Mouse (Mus musculus) kidney, postnatal 10 days (tissue): ENCODE results near the gene Rasip1.

Experiments used
- DNase-seq: peaks from one replicate; pipeline ENCODE4 v3.0.0; 2021; ENCODE audit warnings: mixed read lengths

The Rasip1 gene

DNA sequence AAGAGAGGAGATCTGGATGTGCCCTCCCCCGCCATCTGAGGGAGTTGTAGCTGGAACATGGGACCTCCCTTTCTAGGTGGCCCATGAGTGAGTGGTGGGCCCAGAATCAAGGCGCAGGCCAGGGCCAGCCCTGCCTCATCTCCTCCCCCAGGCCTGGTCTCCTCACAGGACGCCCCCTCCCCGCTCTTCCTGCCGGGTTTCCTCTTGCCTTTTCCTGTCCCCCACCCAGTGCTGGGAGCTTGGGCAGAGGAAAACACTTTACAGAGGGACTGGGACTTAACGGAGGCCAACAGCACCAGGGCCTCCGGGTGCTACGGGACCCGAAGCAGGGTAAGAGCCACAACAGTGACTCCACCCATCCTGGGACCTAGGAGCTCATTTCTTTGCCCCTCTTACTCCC is at the start of gene Rasip1:
TSS of gene Rasip1 (plus strand) at position 228 of the 400 bp plus-strand sequence.
- peak; percentile 75 for DNase-seq

DNA sequence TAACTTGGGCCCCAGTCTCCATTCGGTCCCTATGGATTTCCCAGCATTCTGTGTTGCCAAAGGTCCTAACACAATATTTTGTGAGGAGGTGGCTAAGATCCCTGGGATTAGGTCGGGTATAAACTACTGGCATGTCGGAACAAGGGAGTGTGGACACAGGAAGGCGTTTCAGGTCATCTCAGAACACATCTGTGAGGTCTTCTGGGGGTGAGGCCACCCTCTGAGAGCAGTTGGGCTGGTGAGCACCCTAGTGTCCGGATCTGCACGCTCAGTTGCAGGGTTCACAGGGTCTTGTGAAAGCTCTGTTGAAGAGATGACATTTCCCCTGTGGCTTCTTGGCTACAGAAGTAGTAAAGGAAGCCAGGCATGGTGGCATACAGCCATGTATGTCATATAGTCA is 41.4 kb upstream of the Rasip1 start:
- no peak for DNase-seq

DNA sequence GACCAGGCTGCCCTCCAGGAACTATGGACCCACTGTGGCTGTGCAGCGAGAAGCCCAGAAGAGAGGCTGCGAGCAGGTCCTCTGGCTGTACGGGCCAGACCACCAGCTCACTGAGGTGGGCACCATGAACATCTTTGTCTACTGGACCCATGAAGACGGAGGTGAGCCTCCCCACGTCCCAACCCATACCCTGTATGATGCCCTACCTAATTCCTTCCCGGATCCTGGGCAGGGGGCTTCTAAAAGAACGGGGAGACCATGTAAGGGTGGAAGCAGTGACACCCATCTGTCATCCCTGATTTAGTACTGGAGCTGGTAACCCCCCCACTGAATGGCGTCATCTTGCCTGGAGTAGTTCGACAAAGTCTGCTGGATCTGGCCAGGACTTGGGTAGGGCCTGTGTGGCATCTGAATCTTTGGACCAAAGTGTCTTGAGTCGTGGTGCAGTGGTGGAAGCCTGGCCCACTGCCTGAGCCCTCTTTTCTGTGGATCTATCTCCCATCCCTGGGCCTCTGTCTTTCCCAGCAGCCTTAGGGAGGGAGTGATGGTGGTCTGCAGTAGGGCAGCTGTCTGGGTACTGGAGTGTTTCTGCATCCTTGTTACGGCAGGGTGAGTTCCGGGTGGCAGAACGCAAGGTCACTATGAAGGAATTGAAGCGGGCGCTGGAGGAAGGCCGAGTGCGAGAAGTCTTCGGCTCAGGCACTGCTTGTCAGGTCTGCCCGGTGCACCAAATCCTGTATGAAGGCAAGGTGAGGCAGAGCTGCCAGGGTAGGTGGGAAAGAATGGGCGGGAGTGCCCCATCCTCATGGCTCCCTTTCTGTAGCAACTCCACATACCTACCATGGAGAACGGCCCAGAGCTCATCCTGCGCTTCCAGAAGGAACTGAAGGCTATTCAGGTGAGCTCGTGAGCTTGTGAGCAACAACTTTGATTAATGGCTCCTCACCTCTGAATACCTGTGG is 39.4 kb upstream of the Rasip1 start:
- no peak for DNase-seq

DNA sequence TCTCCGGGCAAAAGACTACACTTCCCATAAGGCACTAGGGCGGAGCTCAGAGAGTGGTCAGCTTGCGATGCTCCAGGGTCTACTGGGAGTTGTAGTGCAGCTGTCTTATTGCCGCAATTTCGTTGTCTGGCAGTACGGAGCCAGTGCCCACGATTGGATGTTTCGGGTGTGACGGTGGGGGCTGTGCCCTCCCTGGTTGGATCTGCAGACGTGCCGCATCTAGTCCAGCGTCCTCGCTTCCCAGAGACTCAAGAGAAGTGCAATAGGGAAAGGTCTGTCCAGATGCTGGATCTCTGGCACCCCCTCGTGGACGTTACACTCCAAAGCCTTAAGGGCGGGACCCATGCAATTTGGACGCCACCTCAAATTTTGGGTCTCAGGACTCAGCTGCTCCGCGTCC is 38.1 kb upstream of the Rasip1 start:
- peak; percentile 95 for DNase-seq

DNA sequence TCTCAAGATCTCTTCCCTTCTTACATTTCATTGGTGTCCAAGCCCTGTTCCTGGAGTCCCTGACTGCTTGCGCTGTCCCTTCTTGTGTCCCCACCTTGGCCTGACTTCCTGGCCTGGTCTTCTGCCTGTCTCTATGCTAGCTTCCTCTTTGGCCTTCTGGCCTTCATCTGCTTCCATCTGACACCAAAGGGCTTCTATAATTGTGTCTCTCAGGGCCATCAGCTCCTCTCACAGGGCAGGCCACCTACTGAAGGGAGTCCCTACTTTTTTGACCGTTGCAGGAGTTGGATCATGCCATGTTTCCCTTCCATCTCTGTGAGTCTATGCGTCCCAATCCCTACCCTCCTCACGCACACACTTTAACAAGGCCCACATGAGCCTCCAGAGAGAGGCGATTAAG is 37.4 kb upstream of the Rasip1 start:
- DNase-seq = no peak

DNA sequence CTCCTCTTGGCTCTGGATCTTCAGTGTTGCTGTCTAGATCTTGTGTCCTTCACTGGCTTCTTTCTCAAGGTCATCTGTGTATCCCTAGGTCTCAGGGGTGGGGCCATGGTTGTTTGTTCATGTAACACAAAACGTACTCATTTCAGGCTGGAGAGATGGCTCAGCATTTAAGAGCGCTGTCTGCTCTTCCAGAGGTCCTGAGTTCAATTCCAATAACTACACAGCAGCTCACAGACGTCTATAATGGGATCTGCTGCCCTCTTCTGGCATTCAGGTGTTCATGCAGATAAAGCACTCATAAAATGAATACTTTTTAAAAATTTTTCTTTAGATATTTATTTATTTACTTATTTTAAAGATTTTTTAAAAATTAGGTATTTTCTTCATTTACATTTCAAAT is 36.4 kb upstream of the Rasip1 start:
- DNase-seq = no peak

DNA sequence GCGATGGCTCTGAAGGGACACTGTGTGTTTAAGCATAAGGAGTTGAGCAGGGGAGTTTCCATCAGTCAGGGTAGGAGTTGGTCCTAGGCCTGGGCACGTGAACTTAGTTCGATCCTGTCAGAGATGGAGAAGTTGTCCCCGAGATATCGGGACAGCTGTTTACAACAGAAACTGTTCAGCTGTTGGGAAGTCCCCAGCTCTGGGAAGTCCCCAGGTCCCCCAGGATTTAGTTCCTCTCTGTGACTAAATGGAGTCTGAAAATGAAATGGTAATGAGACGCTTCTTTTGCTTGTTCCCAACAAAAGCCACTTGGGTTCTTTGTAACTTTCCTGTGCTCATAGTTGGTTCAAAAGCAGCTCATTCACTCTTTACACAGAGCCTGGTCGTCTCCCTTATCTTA is 35.4 kb upstream of the Rasip1 start:
- DNase-seq = no peak

DNA sequence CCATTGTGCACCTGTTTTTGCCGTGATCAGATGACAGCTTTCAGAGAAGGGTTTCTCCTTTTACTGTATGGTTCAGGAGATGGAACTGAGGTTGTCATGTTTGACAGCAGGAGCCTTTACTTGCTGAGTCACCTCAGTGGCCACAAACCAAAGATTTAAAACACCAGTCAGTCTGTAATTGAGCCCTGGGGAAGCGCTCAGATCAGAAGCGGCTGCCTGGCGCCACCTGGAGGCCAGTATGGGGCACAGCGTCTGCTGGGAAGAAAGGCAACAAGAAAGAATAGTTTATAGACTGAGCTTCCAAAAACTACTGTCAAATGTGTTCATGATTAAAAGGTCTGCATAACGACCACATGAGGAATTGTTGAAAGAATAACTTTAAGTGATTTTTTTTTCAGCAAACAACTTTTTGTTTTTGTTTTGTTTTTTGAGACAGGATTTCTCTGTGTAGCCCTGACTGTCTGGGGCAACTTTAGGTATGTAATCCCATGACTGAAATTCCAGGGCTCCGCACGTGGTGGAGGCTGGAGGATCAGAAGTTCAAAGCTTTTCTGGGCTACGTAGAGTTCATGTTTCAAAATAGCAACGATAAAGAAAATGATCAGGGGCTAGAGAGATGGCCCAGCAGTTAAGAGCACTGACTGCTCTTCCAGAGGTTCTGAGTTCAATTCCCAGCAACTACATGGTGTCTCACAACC is 34.0 kb upstream of the Rasip1 start:
- peak; percentile 84 for DNase-seq

DNA sequence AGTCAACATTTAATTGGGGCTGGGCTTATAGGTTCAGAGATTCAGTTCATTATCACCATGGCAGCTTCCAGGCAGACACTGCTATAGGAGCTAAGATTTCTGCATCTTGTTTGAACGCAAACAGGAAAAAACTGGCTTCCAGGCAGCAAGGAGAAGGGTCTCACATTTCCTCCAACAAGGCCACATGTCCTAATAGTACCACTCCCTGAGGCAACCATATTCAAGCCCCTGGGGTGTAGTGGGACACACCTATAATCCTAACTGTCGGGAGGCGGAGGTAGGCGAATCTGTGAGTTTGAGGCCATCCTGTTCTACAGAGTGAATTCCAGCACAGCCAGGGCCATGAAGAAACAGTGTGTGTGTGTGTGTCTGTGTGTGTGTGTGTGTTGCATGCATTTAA is 32.1 kb upstream of the Rasip1 start:
- no peak for DNase-seq

DNA sequence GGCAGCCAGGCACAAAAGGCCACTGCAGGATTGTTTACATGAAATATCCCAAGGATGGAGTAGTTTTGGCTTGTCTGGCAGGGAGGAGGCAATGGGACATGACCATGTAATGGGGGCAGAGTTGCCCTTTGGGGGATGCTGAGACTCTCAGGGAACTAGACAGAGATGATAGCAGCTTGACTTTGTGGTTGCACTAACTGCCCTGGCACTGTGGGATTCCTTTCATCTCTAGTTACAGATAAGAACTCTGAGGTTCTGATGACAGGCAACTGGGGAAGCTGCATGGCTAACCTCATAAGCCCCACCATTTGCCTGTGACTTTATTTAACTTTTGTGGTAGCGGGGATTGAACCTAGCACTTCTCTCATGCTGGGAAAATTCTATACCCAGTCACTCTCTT is 31.2 kb upstream of the Rasip1 start:
- DNase-seq = no peak

DNA sequence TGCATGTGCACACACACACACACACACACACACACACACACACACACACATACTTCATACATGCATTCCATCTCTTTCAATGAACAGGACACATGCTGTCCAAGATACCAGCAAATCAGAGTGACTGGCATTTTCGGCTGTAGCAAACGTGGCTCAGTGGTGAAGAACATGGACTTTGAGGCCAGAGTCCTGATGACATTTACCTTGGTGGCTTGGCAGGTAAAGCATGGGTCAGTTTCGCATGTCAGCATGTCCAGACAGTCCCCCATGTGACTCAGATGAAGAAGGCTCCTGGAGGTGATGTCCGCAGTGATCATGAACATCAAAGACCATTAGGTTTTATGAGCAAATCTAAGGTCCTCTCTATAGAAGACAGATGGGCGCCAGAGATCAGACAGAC is 30.3 kb upstream of the Rasip1 start:
- DNase-seq = no peak

DNA sequence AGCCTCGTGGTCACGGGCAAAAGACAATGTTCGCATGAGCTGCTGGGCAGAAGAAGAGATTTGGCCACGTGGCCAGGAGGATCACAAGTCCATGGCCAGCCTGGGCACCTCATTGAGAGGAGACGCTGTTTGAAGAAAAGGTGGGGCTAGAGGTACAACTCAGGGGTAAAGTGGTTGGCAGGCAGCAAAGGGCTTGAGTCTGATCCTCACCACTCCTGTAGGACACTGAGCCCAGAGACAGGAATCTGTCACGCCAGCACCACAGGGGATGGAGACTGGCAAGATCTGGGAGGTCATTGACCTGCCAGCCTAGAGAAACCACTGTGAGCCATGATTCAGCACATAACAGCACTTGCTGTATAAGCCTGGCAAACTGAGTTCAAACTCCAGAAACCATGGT is 29.8 kb upstream of the Rasip1 start:
- DNase-seq = no peak

DNA sequence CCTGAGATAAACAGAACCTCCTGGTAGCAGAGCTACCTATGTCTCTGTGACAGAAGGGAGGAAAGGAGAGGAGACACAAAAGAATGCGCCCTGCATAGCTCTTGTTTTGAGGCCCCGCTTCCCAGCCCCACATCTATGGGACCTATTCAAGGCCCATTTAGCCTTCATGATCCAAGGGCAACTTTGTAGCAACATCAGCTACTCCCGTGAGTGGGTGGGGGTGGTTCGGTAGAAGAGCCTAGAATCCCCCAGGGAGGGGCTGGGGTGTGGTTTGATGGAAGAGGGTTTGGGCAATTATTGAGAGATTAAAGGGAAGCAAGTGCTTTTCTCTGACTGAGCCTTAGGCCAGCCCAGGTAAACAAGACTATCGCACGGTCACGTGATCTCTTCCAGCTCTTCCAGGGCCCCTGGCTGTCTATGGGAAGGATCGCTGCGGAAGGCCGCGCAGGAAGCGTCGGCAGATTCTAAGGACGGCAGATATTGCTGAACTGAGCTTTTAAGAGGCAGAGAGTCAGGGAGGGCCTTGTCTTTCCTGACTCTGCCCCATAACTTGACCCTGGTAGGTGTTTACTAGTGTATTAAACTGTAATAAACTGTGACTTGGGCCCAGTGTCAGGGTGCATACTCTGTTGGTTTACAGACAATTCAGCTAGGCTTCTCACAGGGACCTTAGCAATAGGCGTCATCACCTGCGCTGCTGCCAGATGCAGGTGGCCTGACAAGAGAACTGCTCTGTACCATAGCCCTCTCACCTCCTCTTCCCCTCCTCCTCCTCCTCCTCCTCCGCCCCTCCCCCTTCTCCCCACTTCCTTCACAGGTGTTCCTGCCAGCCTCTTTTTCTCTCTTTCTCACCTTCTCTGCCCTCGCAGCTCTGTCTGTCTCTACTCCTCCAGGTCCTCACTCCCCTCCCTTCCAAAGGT is 28.1 kb upstream of the Rasip1 start:
- no peak for DNase-seq

DNA sequence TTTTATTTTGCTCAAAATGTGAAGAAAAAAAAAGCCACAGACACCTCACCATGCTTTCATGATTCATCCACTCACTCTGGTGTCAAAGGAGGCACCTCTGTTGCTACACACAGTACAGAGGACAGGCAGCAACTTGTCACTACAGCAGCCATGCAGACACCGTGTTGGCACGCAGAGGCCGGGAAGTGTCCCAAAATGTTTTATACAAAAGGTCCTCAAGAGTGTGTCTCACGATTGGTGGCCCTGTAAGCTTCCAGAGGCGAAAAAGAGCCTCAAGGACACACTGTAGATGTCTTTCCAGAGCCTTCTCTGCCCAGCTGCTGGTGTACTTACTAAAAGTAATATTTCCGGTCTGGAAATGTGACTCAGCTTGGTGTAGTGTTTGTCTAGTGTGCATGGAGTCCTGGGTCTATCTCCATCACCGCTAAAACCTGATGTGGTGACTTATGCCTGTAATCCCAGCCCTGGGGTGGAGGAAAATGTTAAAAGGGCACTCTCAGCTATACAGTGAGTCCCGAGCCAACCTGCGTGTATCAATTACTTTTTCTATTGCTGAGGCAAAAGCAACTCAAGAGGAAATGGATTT is 21.5 kb upstream of the Rasip1 start:
- no peak for DNase-seq

DNA sequence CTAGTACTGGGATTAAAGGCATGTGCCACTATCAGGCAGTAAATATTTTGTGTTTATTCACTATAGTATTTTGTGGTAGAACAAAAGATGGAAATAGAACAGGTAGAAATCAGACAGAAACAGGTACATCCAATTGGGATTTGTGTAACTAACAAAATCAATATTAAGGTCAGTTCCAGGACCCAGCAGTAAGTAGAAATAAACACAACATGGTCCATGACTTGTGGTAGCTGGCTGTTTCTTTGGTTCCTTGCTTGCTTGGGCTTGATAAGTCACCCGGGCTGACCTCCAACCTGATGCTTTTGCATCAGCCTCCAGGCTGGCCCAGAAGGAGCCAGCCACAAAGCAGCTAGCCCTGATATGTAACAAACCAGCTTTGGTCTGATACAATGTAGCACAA is 17.8 kb upstream of the Rasip1 start:
- DNase-seq = no peak

DNA sequence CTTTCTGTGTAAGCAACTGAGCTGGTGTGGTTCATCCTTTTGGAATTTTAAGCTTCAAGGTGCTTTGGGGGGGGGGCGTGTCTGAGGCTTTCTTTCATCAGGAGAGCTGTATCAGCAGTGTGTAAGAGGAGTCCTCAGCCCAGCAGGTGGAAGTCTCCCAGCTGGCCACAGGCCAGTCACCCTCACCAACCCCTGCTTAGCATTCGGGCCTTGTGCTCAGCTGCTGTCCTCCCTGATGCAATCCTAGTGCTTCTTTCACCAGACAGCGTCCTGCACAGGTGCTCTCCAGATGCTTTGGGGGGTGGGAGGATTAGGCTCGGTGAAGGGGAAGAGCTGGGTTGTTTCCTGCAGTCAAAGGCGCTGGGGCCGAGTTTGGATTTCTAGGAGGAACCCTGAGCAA is 11.0 kb upstream of the Rasip1 start:
- DNase-seq = peak; percentile 44

DNA sequence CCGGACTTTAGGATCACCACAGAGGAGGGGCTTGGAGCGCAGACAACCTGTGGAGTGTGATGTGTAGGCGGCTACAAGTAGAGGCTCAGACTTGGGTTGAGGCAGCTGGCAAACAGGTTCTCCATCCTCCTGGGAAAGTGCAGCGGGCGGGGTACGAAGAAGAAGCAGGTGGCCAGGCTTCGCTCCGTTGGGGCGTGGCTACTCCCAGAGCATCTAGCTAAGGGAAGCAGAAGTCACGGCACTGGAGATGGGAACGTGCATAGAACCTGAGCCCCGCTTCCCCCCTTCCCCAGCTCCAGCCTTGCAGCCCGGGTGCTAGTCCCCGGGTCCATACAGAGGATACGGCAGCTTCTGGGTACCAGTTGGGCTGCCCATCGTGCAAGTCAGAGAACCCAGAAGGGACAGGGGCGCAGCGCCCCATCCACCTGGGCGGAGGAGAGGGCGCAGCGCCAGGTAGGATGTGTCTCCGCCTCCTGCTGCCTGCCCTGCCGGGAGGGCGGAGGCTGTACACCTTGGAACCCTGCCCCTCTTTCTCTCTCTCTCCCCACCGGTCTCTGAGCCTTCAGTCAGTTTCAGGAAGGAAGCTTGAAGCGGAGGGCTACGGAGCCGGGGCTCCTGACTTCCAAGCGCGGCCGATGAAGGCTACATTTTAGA is 10.1 kb upstream of the Rasip1 start, which contains the start of gene Fut1:
TSS of gene Fut1 (plus strand) at position 248 of the 654 bp plus-strand sequence.
- peak; percentile 34 for DNase-seq

DNA sequence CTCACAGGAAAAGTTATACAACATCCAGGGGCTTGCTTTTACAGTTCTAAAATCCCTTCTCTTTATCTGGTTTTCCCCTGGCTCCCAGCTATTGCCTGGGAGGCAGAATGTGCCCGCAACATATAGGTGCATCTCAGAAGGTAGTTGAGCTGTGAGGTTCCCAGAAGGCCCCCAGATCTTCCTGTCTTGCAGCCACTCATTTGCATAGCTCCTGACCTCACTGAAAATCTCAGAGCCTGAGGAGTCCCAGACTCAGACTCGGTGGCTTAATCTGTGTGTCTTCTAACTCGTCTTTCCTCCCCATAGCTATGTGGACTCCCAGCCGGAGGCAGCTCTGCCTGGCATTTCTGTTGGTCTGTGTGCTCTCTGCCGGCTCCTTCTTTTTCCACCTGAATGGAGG is 9.0 kb upstream of the Rasip1 start:
- DNase-seq = no peak

DNA sequence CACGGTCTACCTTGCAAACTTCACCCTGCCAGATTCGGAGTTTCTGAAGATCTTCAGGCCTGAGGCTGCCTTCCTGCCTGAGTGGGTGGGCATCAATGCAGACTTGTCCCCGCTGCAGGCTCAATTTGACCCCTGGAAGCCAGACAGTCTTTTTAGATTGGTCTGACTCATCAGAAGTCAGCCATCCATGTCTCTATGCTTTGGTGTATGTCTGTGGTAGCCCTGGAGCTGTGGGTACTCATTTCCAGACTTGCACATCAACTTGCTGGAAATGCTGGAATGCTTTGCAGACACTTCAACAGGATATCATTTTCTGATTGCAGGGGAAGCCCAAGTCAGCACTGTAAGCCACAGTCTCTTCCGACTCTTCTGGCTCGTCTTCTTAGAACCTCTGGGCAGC is 7.7 kb upstream of the Rasip1 start:
- no peak for DNase-seq

DNA sequence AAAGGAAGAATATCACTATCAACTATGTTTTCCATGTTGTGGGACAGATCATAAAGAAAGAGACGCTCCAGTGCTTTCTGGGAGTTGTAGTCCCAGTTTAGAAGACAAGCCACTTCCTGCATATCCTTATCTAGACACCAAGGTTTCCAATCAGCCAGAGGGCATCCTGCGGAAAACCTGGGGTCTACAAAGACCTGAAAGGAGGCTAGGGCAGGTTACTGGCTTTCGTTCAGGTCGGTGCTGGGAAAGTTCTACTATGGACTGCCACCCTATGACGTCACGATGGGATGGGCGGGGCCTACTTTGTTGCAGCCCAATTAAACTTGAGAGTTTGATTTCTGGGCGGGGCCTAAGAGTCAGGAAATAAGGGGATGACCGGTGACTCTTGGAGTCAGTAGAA is 5.8 kb upstream of the Rasip1 start, which contains the start of gene Izumo1:
TSS of gene Izumo1 (plus strand) at position 369 of the 400 bp plus-strand sequence.
- DNase-seq = peak; percentile 74

DNA sequence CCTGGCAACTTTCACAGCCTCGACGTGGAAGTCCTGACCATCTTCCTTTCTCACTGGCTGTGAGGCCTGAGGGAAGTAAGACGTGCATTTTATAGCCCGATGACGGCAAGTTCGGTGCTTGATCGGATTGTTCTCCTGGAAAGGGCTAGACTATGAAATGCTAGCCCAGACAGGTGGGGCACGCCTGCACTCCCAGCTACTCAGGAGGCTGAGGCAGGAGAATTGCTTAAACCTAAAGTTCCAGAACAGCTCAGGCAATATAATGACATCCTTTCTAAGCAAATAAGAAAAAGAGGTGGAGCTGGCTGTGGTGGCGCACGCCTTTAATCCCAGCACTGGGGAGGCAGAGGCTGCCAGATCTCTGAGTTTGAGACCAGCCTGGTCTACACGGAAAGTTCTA is 3.8 kb upstream of the Rasip1 start:
- DNase-seq = no peak

DNA sequence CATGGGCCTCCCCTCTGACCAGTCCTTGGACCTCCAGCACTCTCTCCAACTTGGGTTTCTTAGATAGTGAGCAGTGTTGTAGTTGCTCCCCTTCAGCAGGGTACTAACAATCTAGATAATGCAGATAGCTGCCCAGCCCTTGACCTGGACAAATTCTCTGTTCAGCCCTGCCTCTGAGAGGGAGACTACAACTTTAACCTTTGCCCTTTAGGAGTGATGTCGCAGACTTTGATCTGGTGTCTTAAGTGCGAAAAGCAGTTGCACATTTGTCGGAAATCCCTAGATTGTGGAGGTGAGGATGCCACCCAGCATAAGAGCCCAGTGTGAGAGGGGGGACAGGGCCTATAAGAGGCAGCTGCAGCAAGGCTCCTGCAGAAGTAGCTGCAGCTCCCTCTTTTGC is 2.6 kb upstream of the Rasip1 start:
- DNase-seq = no peak
